Mouse (Mus musculus): Measurements from ENCODE around the gene Arpc4. TPM values are rescaled to one million over a fixed set of nuclear protein-coding genes. Genes with fewer than 3 reads are reported as not detected.

The Arpc4 gene
- polyA plus RNA-seq, 1 experiment from 2014 or later: 348 TPM

GRCm38 (mm10) chr6:113343177-113344092 lies 34.5 kb upstream of the Arpc4 start, which contains the start of gene Camk1:
Gene Camk1, minus strand, starts transcription at chr6:113343984.
- H3K27me3 ChIP-seq: no peaks in the 10 kb centered on the region
- peak within 1 kb of the TSS; percentile 68 for H3K4me3 ChIP-seq (replicated peaks)
- peaks cover 32% of the 10 kb centered on the region for H3K4me1 ChIP-seq (replicated peaks)
- H3K4me2 ChIP-seq: peak within 1 kb of the TSS; percentile 85
- peaks cover 28% of the 10 kb centered on the region for H3K36me3 ChIP-seq
- WGBS: 16% methylated on average over 32 of the region's 32 CpGs
- H3K9ac ChIP-seq (replicated peaks): peak within 1 kb of the TSS; percentile 87
- peak; percentile 57; the same call in 1 of the 2 replicates for ATAC-seq (ENCODE audit: insufficient number of reproducible peaks, insufficient read depth, low FRiP score, low TSS enrichment, low read depth)
- no peaks in the 10 kb centered on the region for H3K9me3 ChIP-seq
- 0 out of 2 replicates have a peak within 1 kb of the TSS, but pooled peaks have one; percentile 29 for H3K27ac ChIP-seq

GRCm38 (mm10) chr6:113344321-113344720 lies 33.6 kb upstream of the Arpc4 start:
- H3K36me3 ChIP-seq: peaks cover 19% of the 10 kb centered on the region; the same call in 1 of the 2 replicates
- WGBS: 51% methylated on average over 2 of the region's 2 CpGs
- H3K9me3 ChIP-seq: no peaks in the 10 kb centered on the region
- H3K4me2 ChIP-seq: peak overlapping the region; percentile 85
- H3K4me1 ChIP-seq (replicated peaks): peaks cover 32% of the 10 kb centered on the region
- ATAC-seq (ENCODE audit: insufficient number of reproducible peaks, insufficient read depth, low FRiP score, low TSS enrichment, low read depth): no peak
- 0 out of 2 replicates have a peak overlapping the region, but pooled peaks have one; percentile 87 for H3K9ac ChIP-seq (replicated peaks)
- no peak overlapping the region for H3K4me3 ChIP-seq (replicated peaks)
- no peaks in the 10 kb centered on the region for H3K27me3 ChIP-seq
- no peak overlapping the region for H3K27ac ChIP-seq

GRCm38 (mm10) chr6:113346897-113347296 lies 31.0 kb upstream of the Arpc4 start:
- peaks cover 24% of the 10 kb centered on the region for H3K4me1 ChIP-seq (replicated peaks)
- WGBS: 82% methylated on average over 4 of the region's 4 CpGs
- H3K27ac ChIP-seq: no peak overlapping the region
- H3K4me2 ChIP-seq: no peak overlapping the region
- no peaks in the 10 kb centered on the region for H3K9me3 ChIP-seq
- ATAC-seq (ENCODE audit: insufficient number of reproducible peaks, insufficient read depth, low FRiP score, low TSS enrichment, low read depth): no peak
- no peaks in the 10 kb centered on the region for H3K36me3 ChIP-seq
- H3K9ac ChIP-seq (replicated peaks): no peak overlapping the region
- H3K27me3 ChIP-seq: no peaks in the 10 kb centered on the region
- H3K4me3 ChIP-seq (replicated peaks): no peak overlapping the region

GRCm38 (mm10) chr6:113350538-113350937 lies 27.4 kb upstream of the Arpc4 start:
- Histone ChIP-seq H3K4me3 (replicated peaks) (no peak overlapping the region), H3K4me1 (replicated peaks) (no peaks in the 10 kb centered on the region), H3K9ac (replicated peaks) (no peak overlapping the region), H3K4me2 (no peak overlapping the region), H3K36me3 (no peaks in the 10 kb centered on the region), H3K27ac (no peak overlapping the region), H3K9me3 (no peaks in the 10 kb centered on the region), H3K27me3 (no peaks in the 10 kb centered on the region)
- ATAC-seq (ENCODE audit: insufficient number of reproducible peaks, insufficient read depth, low FRiP score, low TSS enrichment, low read depth): no peak

- Histone ChIP-seq H3K4me2 (no peak overlapping the region), H3K36me3 (no peaks in the 10 kb centered on the region), H3K9me3 (no peaks in the 10 kb centered on the region), H3K27ac (no peak overlapping the region), H3K27me3 (no peaks in the 10 kb centered on the region), H3K9ac (replicated peaks) (no peak overlapping the region), H3K4me3 (replicated peaks) (no peak overlapping the region), H3K4me1 (replicated peaks) (no peaks in the 10 kb centered on the region)
- 84% methylated on average over 1 of the region's 1 CpGs for WGBS
- ATAC-seq (ENCODE audit: insufficient number of reproducible peaks, insufficient read depth, low FRiP score, low TSS enrichment, low read depth): no peak
Observed at GRCm38 (mm10) chr6:113351161-113351560, 26.8 kb upstream of the Arpc4 start.

GRCm38 (mm10) chr6:113351653-113352052 lies 26.3 kb upstream of the Arpc4 start:
- ATAC-seq (ENCODE audit: insufficient number of reproducible peaks, insufficient read depth, low FRiP score, low TSS enrichment, low read depth): no peak
- H3K4me1 ChIP-seq (replicated peaks): no peaks in the 10 kb centered on the region
- no peak overlapping the region for H3K4me3 ChIP-seq (replicated peaks)
- H3K36me3 ChIP-seq: no peaks in the 10 kb centered on the region
- H3K27ac ChIP-seq: no peak overlapping the region
- H3K9ac ChIP-seq (replicated peaks): no peak overlapping the region
- H3K27me3 ChIP-seq: no peaks in the 10 kb centered on the region
- 73% methylated on average over 10 of the region's 10 CpGs for WGBS
- H3K4me2 ChIP-seq: no peak overlapping the region
- H3K9me3 ChIP-seq: no peaks in the 10 kb centered on the region

GRCm38 (mm10) chr6:113352820-113353219 lies 25.1 kb upstream of the Arpc4 start:
- 58% methylated on average over 3 of the region's 3 CpGs for WGBS
- Histone ChIP-seq H3K36me3 (no peaks in the 10 kb centered on the region), H3K4me1 (replicated peaks) (no peaks in the 10 kb centered on the region), H3K9me3 (no peaks in the 10 kb centered on the region), H3K4me2 (no peak overlapping the region), H3K27ac (no peak overlapping the region), H3K27me3 (no peaks in the 10 kb centered on the region), H3K4me3 (replicated peaks) (no peak overlapping the region), H3K9ac (replicated peaks) (no peak overlapping the region)
- ATAC-seq (ENCODE audit: insufficient number of reproducible peaks, insufficient read depth, low FRiP score, low TSS enrichment, low read depth): no peak

GRCm38 (mm10) chr6:113353696-113354095 lies 24.2 kb upstream of the Arpc4 start:
- H3K27ac ChIP-seq: no peak overlapping the region
- H3K4me3 ChIP-seq (replicated peaks): no peak overlapping the region
- no peak overlapping the region for H3K9ac ChIP-seq (replicated peaks)
- no peaks in the 10 kb centered on the region for H3K4me1 ChIP-seq (replicated peaks)
- no peaks in the 10 kb centered on the region for H3K9me3 ChIP-seq
- H3K4me2 ChIP-seq: no peak overlapping the region
- no peaks in the 10 kb centered on the region for H3K27me3 ChIP-seq
- no peaks in the 10 kb centered on the region for H3K36me3 ChIP-seq
- no peak for ATAC-seq (ENCODE audit: insufficient number of reproducible peaks, insufficient read depth, low FRiP score, low TSS enrichment, low read depth)
- 73% methylated on average over 3 of the region's 3 CpGs for WGBS

- peaks cover 4% of the 10 kb centered on the region for H3K36me3 ChIP-seq
- H3K27me3 ChIP-seq: no peaks in the 10 kb centered on the region
- no peak overlapping the region for H3K4me3 ChIP-seq (replicated peaks)
- H3K4me2 ChIP-seq: no peak overlapping the region
- ATAC-seq (ENCODE audit: insufficient number of reproducible peaks, insufficient read depth, low FRiP score, low TSS enrichment, low read depth): no peak
- no peaks in the 10 kb centered on the region for H3K4me1 ChIP-seq (replicated peaks)
- H3K9me3 ChIP-seq: no peaks in the 10 kb centered on the region
- no peak overlapping the region for H3K27ac ChIP-seq
- WGBS: 76% methylated on average over 4 of the region's 4 CpGs
- no peak overlapping the region for H3K9ac ChIP-seq (replicated peaks)
Observed at GRCm38 (mm10) chr6:113361476-113361875, 16.4 kb upstream of the Arpc4 start.

- WGBS: 84% methylated on average over 1 of the region's 1 CpGs
- Histone ChIP-seq H3K27ac (no peak overlapping the region), H3K4me3 (replicated peaks) (no peak overlapping the region), H3K4me1 (replicated peaks) (no peaks in the 10 kb centered on the region), H3K9ac (replicated peaks) (no peak overlapping the region), H3K27me3 (no peaks in the 10 kb centered on the region), H3K9me3 (no peaks in the 10 kb centered on the region), H3K36me3 (peaks cover 12% of the 10 kb centered on the region), H3K4me2 (no peak overlapping the region)
- no peak for ATAC-seq (ENCODE audit: insufficient number of reproducible peaks, insufficient read depth, low FRiP score, low TSS enrichment, low read depth)
Observed at GRCm38 (mm10) chr6:113362241-113362640, 15.7 kb upstream of the Arpc4 start.

GRCm38 (mm10) chr6:113364518-113365135 lies 13.3 kb upstream of the Arpc4 start:
- Histone ChIP-seq H3K36me3 (peaks cover 30% of the 10 kb centered on the region), H3K4me3 (replicated peaks) (no peak overlapping the region), H3K9me3 (no peaks in the 10 kb centered on the region), H3K27me3 (no peaks in the 10 kb centered on the region), H3K9ac (replicated peaks) (no peak overlapping the region), H3K4me2 (no peak overlapping the region), H3K4me1 (replicated peaks) (no peaks in the 10 kb centered on the region), H3K27ac (no peak overlapping the region)
- 75% methylated on average over 8 of the region's 8 CpGs for WGBS
- no peak for ATAC-seq (ENCODE audit: insufficient number of reproducible peaks, insufficient read depth, low FRiP score, low TSS enrichment, low read depth)

Data from limb, embryonic 12.5 days (tissue).